In genomic region chr2:158625231-158625630, GRCm38 (mm10) we compare ENCODE assay signal across 8 mouse cellular contexts. TPM values are rescaled to one million over a fixed set of nuclear protein-coding genes. Genes with fewer than 3 reads are reported as not detected.
DNase-seq lines count a peak whose midpoint lies in the region; ATAC-seq and TF ChIP-seq lines count a peak whose summit lies in the region.

No protein-coding gene starts in this region.

- 1% methylated on average over 44 of the region's 44 CpGs for WGBS in embryonic facial prominence, embryonic 13.5 days
- under 1% methylated on average over 39 of the region's 44 CpGs for WGBS in midbrain, embryonic 15.5 days

- H3K4me2 ChIP-seq in embryonic facial prominence, embryonic 13.5 days: peak overlapping the region; percentile 88
- peak overlapping the region; percentile 68 for H3K4me2 ChIP-seq in midbrain, embryonic 15.5 days

- H3K27me3 ChIP-seq in embryonic facial prominence, embryonic 13.5 days: peaks cover 21% of the 10 kb centered on the region
- no peaks in the 10 kb centered on the region for H3K27me3 ChIP-seq in midbrain, embryonic 15.5 days (replicated peaks)

- H3K36me3 ChIP-seq in embryonic facial prominence, embryonic 13.5 days: peaks cover 30% of the 10 kb centered on the region
- no peaks in the 10 kb centered on the region; the same call in 1 of the 2 replicates for H3K36me3 ChIP-seq in midbrain, embryonic 15.5 days (replicated peaks)

- no peaks in the 10 kb centered on the region for H3K9me3 ChIP-seq in embryonic facial prominence, embryonic 13.5 days
- no peaks in the 10 kb centered on the region for H3K9me3 ChIP-seq in midbrain, embryonic 15.5 days

- ATAC-seq in CD4-positive, CD25-positive, alpha-beta regulatory T cell, adult 4 months: peak; percentile 29
- 0 out of 2 replicates have a peak, but pooled peaks have one; percentile 63 for ATAC-seq in embryonic facial prominence, embryonic 13.5 days (ENCODE audit: insufficient number of reproducible peaks, insufficient read depth, low FRiP score, low TSS enrichment, low read depth)
- no peak; the same call in none of the 2 replicates for ATAC-seq in midbrain, embryonic 15.5 days (replicated peaks)

- DNase-seq in gastrocnemius, adult 2 months: peak; percentile 40
- DNase-seq in gastrocnemius, postnatal 14 days: no peak
- peak; percentile 18 to 44 for DNase-seq in kidney, postnatal 25 days
- no peak for DNase-seq in ovary, postnatal 36 days (ENCODE audit: low spot score)
- DNase-seq in cerebellum, adult 9-10 months: no peak

- TF ChIP-seq CTCF in gastrocnemius, adult 2 months (IDR thresholded peaks at IDR 0.05): no peak

- peak overlapping the region; percentile 96 for H3K4me3 ChIP-seq in gastrocnemius, adult 2 months
- peak overlapping the region; percentile 88 for H3K4me3 ChIP-seq in embryonic facial prominence, embryonic 13.5 days
- peak overlapping the region; percentile 66 for H3K4me3 ChIP-seq in midbrain, embryonic 15.5 days

- peak overlapping the region; percentile 87 for H3K9ac ChIP-seq in embryonic facial prominence, embryonic 13.5 days
- peak overlapping the region; percentile 61 for H3K9ac ChIP-seq in midbrain, embryonic 15.5 days

- peak overlapping the region; percentile 98 for H3K27ac ChIP-seq in gastrocnemius, adult 2 months
- H3K27ac ChIP-seq in embryonic facial prominence, embryonic 13.5 days: peak overlapping the region; percentile 93
- H3K27ac ChIP-seq in midbrain, embryonic 15.5 days: peak overlapping the region; percentile 88

- peaks cover 14% of the 10 kb centered on the region for H3K4me1 ChIP-seq in embryonic facial prominence, embryonic 13.5 days
- peaks cover 18% of the 10 kb centered on the region for H3K4me1 ChIP-seq in midbrain, embryonic 15.5 days

- intact Hi-C loops in gastrocnemius, adult 2 months (cut with DNase I): no loop called here
- intact Hi-C loops in gastrocnemius, postnatal 14 days (cut with DNase I; ENCODE audit: low total_unique reads): no loop called here

RNA-seq across cellular contexts. Expression of gene Actr5, which starts 0.5 kb away (rescaled TPM):
- total RNA-seq in gastrocnemius, adult 2 months (2021): 1 to 10 TPM; 4.2 to 4.8 TPM
- total RNA-seq in gastrocnemius, postnatal 14 days (2021): 1 to 10 TPM; 3.2 to 4.1 TPM
- 1 to 10 TPM; 2.1 to 2.9 TPM for polyA plus RNA-seq in CD4-positive, CD25-positive, alpha-beta regulatory T cell, adult 4 months (2017; shearing (Covaris generic))
- 13.1 and 13.5 TPM in 2 replicates for polyA plus RNA-seq in embryonic facial prominence, embryonic 13.5 days (2015; fragmentation: Nextera tagmentation; extraction: Ambion mirVana)
- 11.7 and 12.8 TPM in 2 replicates for polyA plus RNA-seq in midbrain, embryonic 15.5 days (2015; fragmentation: Nextera tagmentation; extraction: Ambion mirVana)

RNA-seq across cellular contexts. Expression of gene Slc32a1, which starts 14.7 kb away (rescaled TPM):
- total RNA-seq in gastrocnemius, adult 2 months (2021): not detected
- total RNA-seq in gastrocnemius, postnatal 14 days (2021): not detected
- polyA plus RNA-seq in CD4-positive, CD25-positive, alpha-beta regulatory T cell, adult 4 months (2017; shearing (Covaris generic)): not detected
- not detected in 2 replicates for polyA plus RNA-seq in embryonic facial prominence, embryonic 13.5 days (2015; fragmentation: Nextera tagmentation; extraction: Ambion mirVana)
- 9.8 and 10.5 TPM in 2 replicates for polyA plus RNA-seq in midbrain, embryonic 15.5 days (2015; fragmentation: Nextera tagmentation; extraction: Ambion mirVana)

RNA-seq across cellular contexts. Expression of gene Ppp1r16b, which starts 40.0 kb away (rescaled TPM):
- total RNA-seq in gastrocnemius, adult 2 months (2021): 1 to 10 TPM; 3.1 to 4.1 TPM
- 1 to 10 TPM; 7.5 to 8.8 TPM for total RNA-seq in gastrocnemius, postnatal 14 days (2021)
- polyA plus RNA-seq in CD4-positive, CD25-positive, alpha-beta regulatory T cell, adult 4 months (2017; shearing (Covaris generic)): 100 to 1,000 TPM; 121 to 150 TPM
- 3.2 and 3.6 TPM in 2 replicates for polyA plus RNA-seq in embryonic facial prominence, embryonic 13.5 days (2015; fragmentation: Nextera tagmentation; extraction: Ambion mirVana)
- polyA plus RNA-seq in midbrain, embryonic 15.5 days (2015; fragmentation: Nextera tagmentation; extraction: Ambion mirVana): 21.0 and 23.4 TPM in 2 replicates

Comparison
In these comparisons a context has a peak if more than half of its experiments do, and no peak if none do; other contexts are left out.
1. DNase-seq: peak in gastrocnemius, adult 2 months (single experiment) and kidney, postnatal 25 days (2 of 2); none in gastrocnemius, postnatal 14 days (single experiment), ovary, postnatal 36 days (single experiment) and cerebellum, adult 9-10 months (single experiment).
2. RNA of gene Slc32a1, which starts 14.7 kb away (polyA plus RNA-seq): 9.8 to 10.5 TPM in midbrain, embryonic 15.5 days; not detected in CD4-positive, CD25-positive, alpha-beta regulatory T cell, adult 4 months and not detected in embryonic facial prominence, embryonic 13.5 days; every median in the first group is over 10 times any median in the second.
3. Peak in every context shown above with its lines, with median percentiles within 50 percentile points of each other: H3K27ac ChIP-seq and H3K4me3 ChIP-seq.